Mouse (Mus musculus): Measurements from ENCODE around the gene Rpl5. TPM values are rescaled to one million over a fixed set of nuclear protein-coding genes. Genes with fewer than 3 reads are reported as not detected.
"Not testable (repeated sequence)": the region's sequence is repeated elsewhere in the genome, so short reads cannot be mapped to it uniquely, and the experiment has no call there.

Gene Rpl5
- total RNA-seq (2022), result 10 to 100 TPM; 24.1 to 35.4 (median 32.1) TPM

DNA sequence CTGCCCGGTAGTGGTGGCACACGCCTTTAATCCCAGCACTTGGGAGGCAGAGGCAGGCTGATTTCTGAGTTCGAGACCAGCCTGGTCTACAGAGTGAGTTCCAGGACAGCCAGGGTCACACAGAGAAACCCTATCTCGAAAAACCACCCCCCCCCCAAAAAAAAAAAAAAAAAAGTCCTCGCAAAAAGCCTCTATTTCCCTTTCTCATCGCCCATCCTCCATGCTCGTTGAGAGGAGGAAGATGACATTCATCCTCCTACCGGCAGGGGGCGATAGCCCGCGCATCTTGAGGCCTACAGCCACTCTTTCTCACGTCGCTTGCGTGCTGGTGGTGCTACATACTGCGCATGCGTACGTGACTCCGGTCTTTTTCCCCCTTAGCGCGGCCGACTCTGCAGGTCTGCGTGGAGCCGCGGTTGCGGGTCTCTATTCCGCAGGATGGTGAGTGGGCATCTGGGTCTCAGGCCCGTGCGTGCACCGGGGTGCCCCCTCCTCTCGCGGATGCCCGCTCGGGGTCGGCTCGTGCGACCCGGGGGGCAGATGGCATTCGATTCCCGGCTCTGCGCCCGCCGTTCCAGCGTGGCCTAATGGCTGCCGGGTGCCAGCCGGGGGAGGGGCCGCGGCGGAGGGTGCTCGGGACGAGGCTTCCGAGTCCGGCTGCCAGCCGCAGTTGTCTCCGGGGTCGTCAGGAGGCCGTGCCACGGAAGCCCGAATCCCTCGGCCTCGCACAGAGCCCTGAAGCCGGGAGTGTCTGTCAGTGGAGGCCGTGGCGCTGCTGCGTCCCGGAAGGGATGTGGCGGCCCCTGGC lies at the start of gene Rpl5:
Gene Rpl5, plus strand, starts transcription at position 297 of the 808 bp plus-strand sequence.
- peak; percentile 96 for DNase-seq (ENCODE audit: low spot score)

DNA sequence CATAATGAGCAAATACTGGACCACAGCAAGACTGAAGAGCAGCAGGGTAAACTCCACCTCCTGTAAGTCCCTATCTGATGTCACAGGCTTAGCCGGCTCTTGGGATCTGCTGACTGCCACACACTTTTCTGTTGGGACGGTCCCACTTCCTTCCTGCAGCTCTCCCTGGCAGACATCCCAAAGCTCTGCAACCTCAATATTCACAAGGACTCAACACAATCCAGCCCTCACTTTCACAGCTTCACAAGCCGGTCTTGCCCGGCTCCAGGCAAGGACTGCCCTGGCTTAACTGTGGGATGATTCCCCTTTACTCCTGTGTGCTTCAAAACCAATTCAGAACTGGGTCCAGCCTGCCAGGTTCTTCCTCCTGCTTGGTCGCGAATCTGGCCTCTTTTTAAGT lies 46.5 kb upstream of the Rpl5 start:
- DNase-seq (ENCODE audit: low spot score), result peak; percentile 55

DNA sequence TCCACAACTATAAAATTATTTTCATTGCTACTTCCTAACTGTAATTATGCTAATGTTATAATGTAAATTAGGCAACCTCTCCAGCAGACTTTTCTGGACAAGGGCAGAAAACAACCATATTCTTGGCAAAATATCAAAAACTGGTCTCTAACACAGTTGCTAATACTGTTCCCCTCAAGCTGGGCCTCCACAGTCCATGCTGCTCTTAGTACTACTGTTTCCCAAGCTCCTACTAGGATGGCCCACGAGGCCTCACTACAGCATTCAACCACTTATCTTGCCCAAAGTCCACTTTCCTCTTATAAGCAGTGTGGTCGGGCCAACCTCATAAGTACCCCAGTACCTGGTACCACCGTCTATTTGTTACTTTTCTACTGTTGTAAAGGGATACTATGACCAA lies 45.7 kb upstream of the Rpl5 start:
- DNase-seq (ENCODE audit: low spot score), result no peak

DNA sequence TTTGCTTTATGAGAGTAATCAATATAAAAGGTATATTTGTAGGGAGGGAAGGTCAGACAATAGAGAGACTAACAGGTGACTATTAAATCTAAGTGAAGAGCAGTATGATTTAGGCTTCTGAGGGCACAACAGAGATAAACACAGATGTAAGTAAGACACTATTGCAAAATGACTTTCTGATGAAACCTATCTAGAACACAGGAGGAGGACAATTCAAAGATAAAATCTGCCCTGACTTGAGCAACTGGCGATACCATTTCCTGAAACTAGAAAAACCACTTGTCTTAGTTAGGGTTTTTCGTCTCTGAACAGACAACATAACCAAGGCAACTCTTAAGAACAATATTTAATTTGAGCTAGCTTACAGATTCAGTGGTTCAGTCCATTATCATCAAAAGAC lies 44.8 kb upstream of the Rpl5 start:
- DNase-seq (ENCODE audit: low spot score), result no peak

GRCm38 (mm10) chr5:107858963-107859362 lies 41.3 kb upstream of the Rpl5 start:
- no peak for DNase-seq (ENCODE audit: low spot score)

DNA sequence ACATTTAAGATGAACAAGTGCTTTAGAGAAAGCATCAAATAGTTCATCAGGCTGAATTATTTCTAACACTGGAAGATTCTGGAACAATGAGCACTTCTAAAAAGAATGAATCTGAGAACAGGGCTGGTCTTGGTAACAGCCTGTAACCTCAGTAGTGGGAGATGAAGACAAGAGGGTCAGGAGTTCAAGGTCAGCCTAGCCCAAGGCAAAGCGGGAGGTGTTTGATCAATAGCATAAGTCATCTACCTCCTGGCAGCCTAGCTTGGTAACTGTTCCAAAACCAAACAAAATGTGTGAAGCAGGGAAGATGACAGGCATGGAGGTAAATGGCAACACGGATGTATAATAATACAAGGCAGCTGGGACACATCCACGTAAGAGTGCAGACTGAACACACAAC lies 36.3 kb upstream of the Rpl5 start:
- no peak for DNase-seq (ENCODE audit: low spot score)

GRCm38 (mm10) chr5:107866127-107867126 lies 33.9 kb upstream of the Rpl5 start:
- DNase-seq (ENCODE audit: low spot score), result peak; percentile 49

- DNase-seq (ENCODE audit: low spot score), result peak; percentile 54
These were observed 32.1 kb upstream of the Rpl5 start for GRCm38 (mm10) chr5:107867970-107868904.

- peak; percentile 93 for DNase-seq (ENCODE audit: low spot score)
These were observed 31.3 kb upstream of the Rpl5 start for GRCm38 (mm10) chr5:107868905-107869424.

- DNase-seq (ENCODE audit: low spot score), result no peak
These were observed 30.6 kb upstream of the Rpl5 start for GRCm38 (mm10) chr5:107869701-107870100.

- no peak for DNase-seq (ENCODE audit: low spot score)
These were observed 27.0 kb upstream of the Rpl5 start for GRCm38 (mm10) chr5:107873330-107873729.

DNA sequence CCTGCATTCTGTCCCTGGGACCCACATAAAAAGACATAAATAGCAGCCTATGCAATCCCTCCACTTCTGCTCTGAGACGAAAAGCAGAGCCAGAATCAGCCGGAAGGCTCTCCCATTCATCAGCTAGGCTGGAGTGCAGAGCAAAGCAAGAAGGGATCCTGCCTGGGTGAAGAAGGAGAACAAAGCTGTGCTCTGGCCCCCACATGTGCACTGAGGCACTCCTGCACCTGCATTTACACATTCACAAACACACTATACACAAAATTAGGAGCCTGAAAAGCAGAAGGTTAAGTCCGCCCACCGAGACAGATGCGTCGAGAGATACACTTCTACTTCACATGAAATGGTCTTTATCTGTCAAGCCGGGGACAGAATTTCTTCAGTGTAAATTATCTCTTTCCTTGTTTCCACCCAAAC lies 26.4 kb upstream of the Rpl5 start:
- DNase-seq (ENCODE audit: low spot score), result no peak

- DNase-seq (ENCODE audit: low spot score), result peak; percentile 26
These were observed 25.6 kb upstream of the Rpl5 start, which contains the start of gene Evi5 for GRCm38 (mm10) chr5:107874561-107875260. Gene Evi5, minus strand, starts transcription at chr5:107875107.

DNA sequence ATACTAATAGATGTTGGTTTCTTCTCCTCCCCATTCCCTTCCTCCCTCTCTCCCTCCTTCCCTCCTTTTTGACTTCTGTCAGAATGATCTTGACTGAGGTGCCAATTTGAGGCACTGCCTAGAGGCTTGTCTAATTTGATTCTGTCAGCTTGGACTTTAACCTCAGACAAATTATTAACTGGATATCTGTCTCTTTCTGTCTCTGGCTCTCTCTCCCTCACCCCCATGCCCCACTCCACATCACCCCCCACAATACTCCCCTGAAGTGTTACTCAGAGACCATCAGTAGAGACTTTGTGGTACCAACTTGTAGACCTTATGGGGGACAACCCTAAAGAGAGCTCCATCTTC lies 25.1 kb upstream of the Rpl5 start:
- no peak for DNase-seq (ENCODE audit: low spot score)

GRCm38 (mm10) chr5:107877053-107877452 lies 23.2 kb upstream of the Rpl5 start:
- DNase-seq (ENCODE audit: low spot score), result no peak

DNA sequence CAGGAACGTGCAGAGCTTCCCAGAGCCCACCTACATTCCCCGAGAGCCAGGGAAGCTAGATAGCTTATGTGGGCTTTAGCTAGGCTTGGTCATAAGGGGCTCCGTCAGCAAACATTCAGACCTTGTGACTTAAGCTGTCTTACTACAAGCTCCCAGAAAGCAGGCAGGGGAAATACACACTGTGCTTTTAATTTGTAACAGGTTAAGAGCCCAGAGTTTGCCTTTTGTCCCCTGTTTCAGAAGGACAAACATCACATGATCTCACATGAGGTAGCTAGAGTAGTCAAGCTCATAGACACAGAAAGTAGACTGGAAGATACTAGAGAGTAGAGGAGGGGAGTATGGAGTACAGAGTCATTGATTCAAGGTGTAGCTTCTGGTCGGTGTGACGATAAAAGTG lies 19.6 kb upstream of the Rpl5 start:
- DNase-seq (ENCODE audit: low spot score), result no peak

DNA sequence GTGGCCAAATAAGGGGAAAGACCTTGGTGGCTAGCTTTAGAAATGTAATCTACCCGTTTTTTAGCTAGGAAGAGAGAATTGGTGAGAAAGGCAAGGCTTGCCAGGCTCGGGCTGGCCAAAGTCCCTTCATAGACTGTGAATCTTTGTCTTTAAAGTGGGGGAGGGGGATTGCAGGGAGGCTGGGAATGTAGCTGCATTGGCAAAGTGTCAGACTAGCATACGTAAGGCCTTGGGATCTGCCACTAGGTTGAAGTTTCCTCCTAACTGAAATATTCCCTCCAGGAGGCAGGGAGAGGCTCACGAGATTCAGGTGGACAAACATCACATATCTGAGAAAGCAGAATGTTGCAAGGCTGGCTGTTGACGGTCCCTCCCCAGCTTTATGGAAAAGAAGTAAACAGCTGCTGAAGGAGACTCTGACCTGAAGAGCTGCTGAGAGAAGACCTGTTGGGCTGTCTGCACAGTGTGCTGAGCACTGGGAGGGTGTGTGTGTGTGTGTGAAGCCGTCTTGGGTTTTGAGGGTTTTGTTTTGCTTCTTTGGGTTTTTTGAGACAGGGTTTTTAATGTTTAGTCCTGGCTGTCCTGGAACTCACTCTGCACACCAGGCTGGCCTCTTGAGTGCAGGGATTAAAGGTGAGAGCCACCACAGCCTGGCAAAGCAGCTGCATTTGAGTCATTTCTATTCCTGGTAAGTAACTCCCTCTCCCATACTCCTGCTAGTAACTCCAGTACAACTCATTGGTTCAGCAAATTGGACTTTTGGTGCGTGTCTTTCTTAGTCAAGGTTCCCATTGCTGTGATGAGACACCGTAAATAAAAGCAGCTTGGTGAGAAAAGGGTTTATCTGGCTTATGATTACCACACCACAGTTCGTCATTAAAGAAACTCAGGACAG lies 10.1 kb upstream of the Rpl5 start:
- DNase-seq (ENCODE audit: low spot score), result no peak

GRCm38 (mm10) chr5:107891515-107891914 lies 8.8 kb upstream of the Rpl5 start:
- not testable (repeated sequence) for DNase-seq (ENCODE audit: low spot score)

DNA sequence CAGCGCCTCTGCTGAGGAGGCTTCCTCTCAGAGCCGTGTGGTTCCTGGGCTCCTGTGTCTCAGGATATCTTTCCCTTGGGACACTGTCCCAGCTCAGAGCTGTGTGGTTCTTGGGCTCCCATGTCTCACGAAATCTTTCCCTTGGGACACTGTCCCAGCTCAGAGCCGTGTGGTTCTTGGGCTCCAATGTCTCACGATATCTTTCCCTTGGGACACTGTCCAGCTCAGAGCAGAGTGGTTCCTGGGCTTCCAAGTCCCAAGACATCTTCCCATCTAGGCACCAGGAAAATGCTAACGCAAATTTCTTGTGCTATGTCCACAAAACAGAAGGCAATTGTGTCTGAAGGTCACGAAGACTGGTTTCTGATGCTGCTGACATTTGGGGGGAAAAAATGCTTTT lies 5.6 kb upstream of the Rpl5 start:
- DNase-seq (ENCODE audit: low spot score), result no peak

Data from heart, adult 8-10 months (tissue).